Mouse (Mus musculus): ENCODE results near the gene Fbrsl1.

DNA sequence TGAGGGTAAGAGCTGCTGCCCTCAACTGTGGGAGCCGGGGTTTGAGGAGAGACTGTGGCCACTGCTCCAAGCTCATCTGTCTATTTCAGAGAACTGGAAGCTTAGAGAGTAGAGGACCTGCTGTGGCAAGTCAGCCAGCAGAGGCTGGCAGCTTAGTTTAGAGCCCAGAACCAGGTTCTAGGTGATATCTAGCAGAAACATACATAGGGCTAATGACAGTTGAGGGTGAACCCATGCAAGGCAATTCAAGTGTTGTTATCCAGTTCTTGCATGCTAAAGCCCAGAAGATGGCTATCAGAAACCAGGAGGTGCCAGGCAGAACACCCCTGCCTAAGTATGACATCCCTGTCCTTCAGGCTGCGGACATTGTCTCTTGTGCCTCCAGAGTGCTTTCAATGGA lies 45.7 kb downstream of the Fbrsl1 start:
- TF ChIP-seq POLR2A (IDR thresholded peaks at IDR 0.05; ENCODE audit: low read depth, low read length), result no peak
- TF ChIP-seq CTCF (IDR thresholded peaks at IDR 0.05; ENCODE audit: extremely low read depth, insufficient read length, insufficient replicate concordance, low read depth, low read length), result no peak

All from small intestine, adult 2 months (tissue).